Mouse (Mus musculus): Measurements from ENCODE around the gene Gprc5b.

Gene Gprc5b

DNA sequence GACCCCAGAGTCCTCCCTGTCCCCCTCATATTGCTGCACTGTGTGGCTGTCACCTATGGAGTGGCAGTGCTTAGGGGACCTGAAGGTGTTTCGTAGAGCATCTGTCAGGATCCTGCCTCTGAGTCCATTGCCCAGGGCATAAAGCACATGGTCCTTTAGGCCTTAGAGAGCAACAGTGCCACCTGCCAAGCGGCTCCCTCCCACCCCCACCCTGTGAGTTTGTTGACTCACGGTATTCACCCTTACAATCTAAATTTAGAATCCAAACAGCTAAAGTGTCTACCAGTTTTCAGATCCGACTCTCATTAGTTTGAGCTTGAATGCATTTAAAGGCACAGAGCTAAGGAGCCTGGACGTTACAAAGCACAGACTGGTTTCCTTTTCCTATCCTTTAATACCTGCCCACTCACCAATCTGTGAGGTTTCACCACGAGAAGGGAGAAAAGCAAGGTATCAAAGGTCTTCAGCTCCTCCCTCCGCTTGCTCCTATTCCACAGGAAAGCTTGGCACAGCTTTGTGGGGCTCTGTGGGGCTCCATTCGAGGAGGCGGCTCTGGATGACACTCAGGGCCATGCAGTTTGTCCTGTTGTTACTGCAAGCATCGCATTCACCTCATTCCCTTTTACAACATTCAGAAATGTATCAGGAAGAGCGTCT lies 41.3 kb downstream of the Gprc5b start:
- no peak for DNase-seq (ENCODE audit: low spot score in 2 of 2)

- no peak for DNase-seq (ENCODE audit: low spot score in 2 of 2)
Observed at GRCm38 (mm10) chr7:118949749-118950148, 45.3 kb downstream of the Gprc5b start.

- no peak for DNase-seq (ENCODE audit: low spot score in 2 of 2)
Observed at GRCm38 (mm10) chr7:118948677-118949282, 46.2 kb downstream of the Gprc5b start.

DNA sequence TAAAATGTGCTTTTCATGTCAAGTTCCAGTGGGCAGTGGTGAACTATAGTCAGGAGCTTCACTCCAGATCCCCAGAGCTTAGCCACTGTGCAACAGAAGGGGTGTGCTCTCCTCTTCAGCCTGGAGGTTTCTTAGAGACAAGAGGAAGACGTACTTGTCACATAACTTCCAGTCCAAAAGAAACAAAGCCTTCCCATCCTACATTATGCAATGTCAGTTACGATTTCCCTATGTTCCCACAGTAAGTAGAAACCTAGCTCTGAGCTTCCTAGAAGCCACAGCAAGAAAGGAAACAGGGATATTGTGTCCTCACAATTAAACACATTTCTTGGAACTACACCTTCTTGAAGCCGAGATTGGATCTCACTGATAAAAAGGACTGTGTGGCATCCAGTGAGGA lies 47.8 kb downstream of the Gprc5b start:
- DNase-seq (ENCODE audit: low spot score in 2 of 2): no peak

DNA sequence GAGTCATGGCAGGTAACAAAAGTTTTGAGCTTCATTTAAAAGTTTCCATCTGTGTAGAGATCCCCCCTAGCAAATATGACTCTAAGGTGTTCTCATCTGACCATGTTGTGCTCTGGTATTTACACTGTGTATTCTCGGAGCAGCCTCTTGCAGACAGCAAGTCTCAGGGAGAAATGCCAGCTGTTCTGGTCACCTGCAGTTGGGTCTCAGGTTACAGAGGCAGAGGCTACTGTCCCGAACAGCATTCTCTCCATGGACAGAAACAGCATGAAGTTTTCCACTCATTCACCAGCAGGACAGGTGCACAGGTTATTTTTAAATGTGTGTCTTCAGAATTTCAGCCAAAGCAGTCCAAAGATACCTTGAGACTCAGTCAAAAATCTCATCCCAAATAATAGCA lies 50.1 kb downstream of the Gprc5b start:
- DNase-seq (ENCODE audit: low spot score in 2 of 2): no peak

DNA sequence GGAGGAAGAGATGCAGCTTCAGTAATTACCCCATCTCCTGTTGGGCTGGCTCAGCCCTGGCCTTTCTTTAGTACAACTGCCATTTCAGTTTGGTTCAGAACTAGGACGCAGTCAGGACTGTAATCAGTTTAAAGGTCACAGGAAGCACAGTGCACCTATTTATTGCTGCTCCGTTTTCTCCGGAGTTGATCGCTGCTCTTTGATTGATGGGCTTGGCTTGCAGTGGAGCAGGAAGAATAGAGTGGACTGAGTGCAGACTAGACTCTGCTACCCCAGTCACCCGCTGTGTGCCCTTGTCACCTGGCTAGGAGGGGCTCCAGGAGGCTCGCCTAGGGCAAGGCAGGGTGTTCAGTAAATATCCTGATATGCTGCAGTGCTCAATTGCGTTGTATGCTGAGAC lies 51.8 kb downstream of the Gprc5b start:
- no peak for DNase-seq (ENCODE audit: low spot score in 2 of 2)

DNA sequence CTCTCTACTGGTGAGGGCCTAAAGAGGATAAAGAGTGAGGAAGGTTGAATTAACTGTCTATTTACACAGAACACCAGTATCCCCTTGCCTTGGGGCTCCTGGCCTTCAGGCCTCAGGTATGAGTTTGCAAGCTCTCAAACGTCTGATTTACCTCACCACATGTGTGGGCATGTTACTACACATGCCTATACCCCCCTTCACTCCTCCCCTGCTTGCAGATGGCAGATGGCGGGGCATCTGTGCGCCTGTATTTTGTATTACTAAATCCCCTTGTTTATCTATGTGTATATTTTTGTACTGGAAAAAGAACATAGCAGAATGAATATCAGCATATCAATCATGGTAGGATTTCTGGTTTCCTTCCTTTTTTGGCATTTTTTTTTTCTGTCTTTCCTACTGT lies 52.7 kb downstream of the Gprc5b start:
- no peak for DNase-seq (ENCODE audit: low spot score in 2 of 2)

DNA sequence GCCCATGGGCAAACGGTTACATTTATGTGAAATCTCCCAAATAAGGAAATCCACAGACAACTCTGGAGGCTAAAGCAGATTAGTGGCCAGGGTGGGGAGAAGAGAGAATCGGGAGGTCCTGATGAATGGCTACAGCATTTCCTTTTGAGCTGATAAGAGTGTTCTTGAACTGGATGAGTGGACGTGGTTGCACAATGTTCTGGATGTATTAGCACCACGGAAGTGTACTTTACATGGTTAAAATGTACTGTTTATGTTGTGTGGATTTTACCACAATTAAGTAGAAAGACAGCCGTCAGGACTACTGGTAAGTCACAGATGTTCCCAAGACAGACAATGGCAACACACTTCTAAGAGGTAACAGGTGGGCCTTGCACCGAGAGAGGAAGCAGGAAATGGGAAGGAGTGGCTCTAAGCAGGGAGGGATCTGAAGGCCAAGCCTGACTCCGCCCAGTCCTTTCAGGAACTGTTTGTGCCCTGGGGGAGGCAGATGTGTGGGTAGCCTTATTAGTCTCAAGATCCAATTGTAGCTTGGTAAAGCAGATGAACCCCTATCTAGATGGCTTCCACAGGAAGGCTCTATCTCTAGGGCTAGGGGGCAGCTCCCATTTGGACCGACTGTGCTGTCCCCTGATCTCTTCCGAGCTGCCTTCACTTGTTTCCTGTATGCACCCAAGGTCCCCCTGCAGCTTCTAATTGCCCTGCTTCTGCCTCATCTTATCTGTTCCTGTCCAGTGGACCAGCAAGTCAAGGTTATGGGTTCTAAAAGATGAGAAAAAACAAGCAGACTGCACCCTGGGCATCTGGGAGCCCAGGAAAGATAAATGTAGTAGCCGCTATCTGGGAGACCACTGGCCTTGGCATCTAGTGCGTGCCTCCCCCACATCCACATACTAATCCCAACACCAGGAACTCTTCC lies 57.3 kb downstream of the Gprc5b start:
- no peak for DNase-seq (ENCODE audit: low spot score in 2 of 2)

- DNase-seq (ENCODE audit: low spot score in 2 of 2): no peak
Observed at GRCm38 (mm10) chr7:118936844-118937243, 58.2 kb downstream of the Gprc5b start.

DNA sequence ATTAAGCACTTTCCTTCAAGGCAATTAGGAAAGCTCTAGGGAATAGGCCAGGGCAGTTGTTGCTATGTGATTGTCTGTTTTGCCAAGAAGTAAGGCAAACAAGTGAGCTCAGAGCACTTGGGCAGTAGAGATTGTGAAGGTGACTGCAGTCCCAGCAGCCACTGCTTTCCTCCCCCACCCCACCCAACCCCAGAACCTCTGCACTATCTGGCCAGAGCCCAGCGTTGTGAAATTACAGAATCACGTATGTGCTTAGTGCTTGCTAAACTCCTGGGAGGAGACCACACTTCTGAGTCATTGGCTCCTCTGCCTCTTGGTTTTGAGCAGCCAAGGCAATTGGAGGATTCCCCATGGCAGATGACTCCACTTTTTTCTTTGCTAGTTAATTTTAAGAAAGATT lies 59.7 kb downstream of the Gprc5b start:
- no peak for DNase-seq (ENCODE audit: low spot score in 2 of 2)

DNA sequence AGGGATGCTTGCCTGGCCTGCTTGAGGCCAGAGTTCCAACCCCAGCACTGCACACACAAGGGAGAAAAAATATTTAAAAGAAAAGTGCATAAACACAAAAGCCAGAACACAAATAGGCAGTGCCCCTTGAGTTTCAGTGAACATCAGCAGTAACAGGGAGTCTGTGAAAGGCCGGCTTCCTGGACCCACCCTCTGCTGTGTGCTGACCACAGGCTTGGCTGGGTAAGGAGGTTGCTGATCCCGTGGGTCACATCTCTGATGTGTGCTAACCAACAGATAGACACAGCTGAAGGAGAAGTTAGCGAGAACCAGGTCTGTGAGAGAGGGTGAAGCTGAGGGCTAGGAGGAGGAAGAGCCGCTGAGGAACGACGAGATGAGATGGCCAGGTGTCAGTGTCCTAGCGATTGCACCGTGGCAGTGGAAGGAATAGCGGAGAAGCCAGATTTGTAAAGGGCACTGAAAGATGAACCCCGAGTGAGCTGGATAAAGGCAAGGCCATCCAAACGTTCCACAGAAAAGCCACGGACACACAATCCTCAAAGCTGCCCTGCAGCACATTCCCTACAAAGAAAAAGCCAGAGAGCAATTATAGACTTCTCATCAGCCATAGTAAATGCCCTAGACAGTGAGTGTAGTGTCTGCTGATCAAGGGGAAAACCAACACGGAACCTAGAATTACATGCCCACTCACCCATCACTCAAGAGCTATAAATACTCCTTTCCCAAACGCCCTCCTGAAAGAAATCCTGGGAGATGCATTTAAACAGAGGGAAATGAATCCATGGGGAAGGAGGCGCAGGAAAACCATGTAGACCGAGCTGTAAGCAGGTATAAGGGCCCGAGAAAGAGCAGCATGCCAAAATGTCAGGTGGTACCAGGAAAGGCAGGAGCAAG lies 63.3 kb downstream of the Gprc5b start:
- DNase-seq (ENCODE audit: low spot score in 2 of 2): no peak

DNA sequence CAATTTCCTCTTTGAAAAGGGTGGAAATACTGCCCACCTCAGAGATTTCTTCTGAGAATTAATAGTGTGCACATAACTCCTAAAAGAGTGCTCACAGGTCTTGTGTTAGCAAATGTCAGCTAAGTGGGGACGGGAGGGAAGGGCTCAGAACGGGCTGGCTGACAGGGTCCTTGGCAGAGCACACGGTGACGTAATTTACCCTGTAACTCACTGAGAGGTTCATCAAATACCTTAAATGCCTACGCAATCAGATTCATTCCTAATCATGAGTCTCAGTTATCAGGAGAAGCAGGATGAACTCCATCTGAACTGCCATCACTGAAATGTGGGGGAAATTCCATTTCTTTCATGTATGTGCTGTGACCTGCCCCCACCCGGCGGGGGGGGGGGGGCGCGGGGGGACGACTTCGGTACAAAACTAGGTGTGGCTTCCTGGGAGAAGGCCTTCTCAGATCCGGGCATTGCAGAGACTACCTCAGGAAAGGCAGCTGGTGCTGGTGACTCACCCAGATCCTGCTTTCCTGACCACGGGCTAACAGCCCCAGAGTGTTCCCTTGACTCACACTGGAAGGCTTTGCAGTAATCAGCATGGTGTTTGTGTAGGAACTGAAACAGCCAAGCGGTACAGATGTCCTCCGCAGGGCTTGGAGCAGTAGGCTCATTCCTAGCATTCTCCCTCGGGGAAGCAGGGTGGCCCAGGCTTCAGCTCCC lies 65.3 kb downstream of the Gprc5b start:
- no peak for DNase-seq (ENCODE audit: low spot score in 2 of 2)

GRCm38 (mm10) chr7:118928916-118929315 lies 66.1 kb downstream of the Gprc5b start:
- no peak for DNase-seq (ENCODE audit: low spot score in 2 of 2)

DNA sequence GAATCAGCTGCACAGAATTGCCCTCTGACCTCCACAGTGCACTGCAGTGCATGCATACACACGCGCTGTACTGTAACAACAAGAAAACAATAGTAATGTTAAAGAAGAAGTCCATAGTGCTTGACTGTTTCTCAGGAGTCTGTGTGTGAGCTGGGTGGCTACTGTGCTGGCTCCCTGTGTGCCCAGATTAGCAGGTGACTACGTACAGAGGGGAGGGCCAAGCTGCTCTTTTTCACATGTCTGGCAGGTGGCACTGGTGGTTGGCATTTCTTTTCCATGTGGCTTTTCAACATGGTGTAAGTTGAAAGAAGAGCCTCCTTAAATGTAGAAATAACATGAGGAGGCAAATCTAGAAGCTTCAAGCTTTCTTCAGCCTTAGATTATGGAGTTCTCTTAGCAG lies 66.7 kb downstream of the Gprc5b start:
- no peak for DNase-seq (ENCODE audit: low spot score in 2 of 2)

GRCm38 (mm10) chr7:118927279-118927678 lies 67.7 kb downstream of the Gprc5b start:
- DNase-seq (ENCODE audit: low spot score in 2 of 2): no peak

DNA sequence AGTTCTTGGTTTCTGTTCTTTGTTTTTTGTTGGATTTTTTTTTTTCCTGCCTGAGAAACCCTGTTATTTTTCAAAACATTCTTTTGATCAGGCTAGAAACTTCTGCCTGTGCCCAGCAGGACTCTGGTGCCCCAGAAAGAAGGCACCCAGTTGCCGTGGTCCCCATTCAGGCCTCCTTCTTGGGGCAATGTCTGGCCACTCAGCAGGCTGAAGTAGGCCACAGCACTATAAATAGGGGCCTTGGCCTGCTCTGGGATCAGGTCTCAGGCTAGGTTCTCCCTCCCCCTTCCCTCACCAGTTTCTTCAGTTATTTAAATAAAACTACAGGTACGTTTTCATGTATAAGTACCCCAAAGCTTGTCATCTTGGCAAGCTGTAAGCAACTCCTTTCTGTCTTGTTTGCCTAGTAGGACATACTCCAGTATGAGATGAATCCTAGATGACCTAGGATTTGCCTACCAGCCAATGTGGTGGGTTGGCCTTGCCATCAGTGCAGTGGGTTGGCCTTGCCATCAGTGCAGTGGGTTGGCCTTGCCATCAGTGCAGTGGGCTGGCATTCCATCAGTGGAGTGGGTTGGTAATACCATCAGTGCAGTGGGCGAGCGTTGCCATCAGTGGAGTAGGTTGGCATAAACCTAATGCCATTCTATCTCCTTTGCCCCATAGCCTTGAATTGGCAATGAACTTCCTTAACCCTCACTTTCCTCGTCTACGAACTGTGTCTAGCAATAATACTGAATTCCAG lies 68.3 kb downstream of the Gprc5b start:
- DNase-seq (ENCODE audit: low spot score in 2 of 2): no peak

DNA sequence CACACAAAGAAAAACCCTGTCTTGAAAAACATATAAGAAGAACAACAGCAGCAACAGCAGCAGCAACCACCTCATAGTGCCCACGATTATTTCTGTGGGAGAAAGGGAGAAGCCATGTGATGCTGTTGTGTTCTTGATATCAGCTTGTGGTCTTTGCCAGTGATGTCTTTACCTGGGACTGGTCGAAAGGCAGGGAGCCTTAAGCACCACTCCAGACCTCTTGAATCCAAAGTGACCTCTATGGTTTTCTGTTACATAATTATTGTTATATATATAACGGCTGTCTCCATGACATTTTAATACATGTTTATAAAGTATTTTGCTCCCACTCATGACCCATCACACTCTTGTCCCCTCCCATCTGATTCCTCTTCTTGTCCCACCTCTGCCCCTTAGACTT lies 69.5 kb downstream of the Gprc5b start:
- DNase-seq (ENCODE audit: low spot score in 2 of 2): no peak

GRCm38 (mm10) chr7:118922441-118923202 lies 72.4 kb downstream of the Gprc5b start:
- DNase-seq (ENCODE audit: low spot score in 2 of 2): no peak

All from frontal cortex, postnatal 10 days (tissue).